Mouse (Mus musculus) forebrain, embryonic 12.5 days (tissue): ENCODE measurements at regions not wholly inside any gene's neighbourhood (a gene's known extent, or its start where the extent isn't known, plus 50 kb on each side); places are given as distances from the start of the nearest gene placed in this dataset.

Source experiments
- ATAC-seq: fragments of 200-750 bp; cut with Nextera tagmentation; 2 replicates; pipeline ENCODE4 v1.8.0; 2017; ENCODE audit warnings: moderate TSS enrichment; ENCODE audit not compliant: low FRiP score
- H3K27ac ChIP-seq: fragments of 300-500 bp; sonication (generic); 2 replicates; pipeline ENCODE4 v1.5.1; 2016; ENCODE audit warnings: mild to moderate bottlenecking
- H3K27me3 ChIP-seq: fragments of 300-500 bp; sonication (generic); 2 replicates; pipeline ENCODE4 v1.6.1; 2016; ENCODE audit warnings: mild to moderate bottlenecking
- H3K36me3 ChIP-seq: fragments of 300-500 bp; sonication (generic); replicated peaks from 2 replicates; pipeline ENCODE4 v1.6.1; 2016; ENCODE audit warnings: mild to moderate bottlenecking
- H3K4me1 ChIP-seq: fragments of 300-500 bp; sonication (generic); 2 replicates; pipeline ENCODE4 v1.6.1; 2016
- H3K4me2 ChIP-seq: fragments of 300-500 bp; sonication (generic); 2 replicates; pipeline ENCODE4 v1.6.1; 2016; ENCODE audit warnings: mild to moderate bottlenecking, moderate library complexity
- H3K4me3 ChIP-seq: fragments of 300-500 bp; sonication (generic); replicated peaks from 2 replicates; pipeline ENCODE4 v1.5.1; 2016; ENCODE audit warnings: mild to moderate bottlenecking
- H3K9ac ChIP-seq: fragments of 300-500 bp; sonication (generic); 2 replicates; pipeline ENCODE4 v1.6.1; 2016; ENCODE audit warnings: mild to moderate bottlenecking
- H3K9me3 ChIP-seq: fragments of 300-500 bp; sonication (generic); 2 replicates; pipeline ENCODE4 v1.6.1; 2016
- WGBS: fragments of 180-500 bp; shearing (Covaris S2); methylation state at CpG from one replicate; pipeline ENCODE4 v1.1.7; 2016; 5-methylcytosine and 5-hydroxymethylcytosine counted together

GRCm38 (mm10) chr8:90692516-90692915 lies 124.7 kb downstream of the Gm19935 start:
- H3K4me3 ChIP-seq, result no peak overlapping the region
- 92% methylated on average over 3 of the region's 3 CpGs for WGBS
- no peak for ATAC-seq
- no peaks in the 10 kb centered on the region for H3K27me3 ChIP-seq
- H3K36me3 ChIP-seq, result no peaks in the 10 kb centered on the region
- no peaks in the 10 kb centered on the region for H3K4me1 ChIP-seq
- no peaks in the 10 kb centered on the region for H3K9me3 ChIP-seq
- no peak overlapping the region for H3K4me2 ChIP-seq
- H3K27ac ChIP-seq, result no peak overlapping the region
- no peak overlapping the region for H3K9ac ChIP-seq

- ATAC-seq, result no peak
- H3K4me2 ChIP-seq, result no peak overlapping the region
- no peak overlapping the region for H3K4me3 ChIP-seq
These were observed 132.1 kb downstream of the Gm19935 start for GRCm38 (mm10) chr8:90685076-90685475.

GRCm38 (mm10) chr8:90670471-90671057 lies 146.6 kb downstream of the Gm19935 start:
- peak; percentile 72 for ATAC-seq
- H3K27me3 ChIP-seq, result peaks cover 4% of the 10 kb centered on the region; the same call in 1 of the 2 replicates
- H3K9me3 ChIP-seq, result 0 out of 2 replicates have a peak, but pooled peaks cover 5% of the 10 kb centered on the region
- H3K4me3 ChIP-seq, result peak overlapping the region; percentile 26
- H3K4me2 ChIP-seq, result peak overlapping the region; percentile 54
- peaks cover 22% of the 10 kb centered on the region for H3K4me1 ChIP-seq
- H3K9ac ChIP-seq, result 0 out of 2 replicates have a peak overlapping the region, but pooled peaks have one; percentile 25
- H3K27ac ChIP-seq, result peak overlapping the region; percentile 65
- H3K36me3 ChIP-seq, result no peaks in the 10 kb centered on the region
- WGBS, result 0% methylated on average over 14 of the region's 14 CpGs

More at GRCm38 (mm10) chr8:90685076-90685475, 132.1 kb downstream of the Gm19935 start:
- Histone ChIP-seq H3K27me3 (no peaks in the 10 kb centered on the region), H3K9ac (no peak overlapping the region), H3K27ac (no peak overlapping the region), H3K4me1 (no peaks in the 10 kb centered on the region), H3K36me3 (no peaks in the 10 kb centered on the region), H3K9me3 (no peaks in the 10 kb centered on the region)
- WGBS, result 92% methylated on average over 2 of the region's 2 CpGs

- H3K36me3 ChIP-seq, result no peaks in the 10 kb centered on the region
- 0 out of 2 replicates have a peak, but pooled peaks cover 5% of the 10 kb centered on the region for H3K9me3 ChIP-seq
- no peak overlapping the region for H3K9ac ChIP-seq
- H3K4me2 ChIP-seq, result no peak overlapping the region
- no peak overlapping the region for H3K27ac ChIP-seq
- 32% methylated on average over 9 of the region's 9 CpGs for WGBS
- H3K4me3 ChIP-seq, result no peak overlapping the region
- ATAC-seq, result no peak
- H3K27me3 ChIP-seq, result peaks cover 4% of the 10 kb centered on the region; the same call in 1 of the 2 replicates
- H3K4me1 ChIP-seq, result peaks cover 22% of the 10 kb centered on the region
These were observed 147.8 kb downstream of the Gm19935 start for GRCm38 (mm10) chr8:90669396-90669795.

- H3K9me3 ChIP-seq, result peaks cover 10% of the 10 kb centered on the region; the same call in 1 of the 2 replicates
- H3K27me3 ChIP-seq, result no peaks in the 10 kb centered on the region
- 14% methylated on average over 3 of the region's 3 CpGs for WGBS
- peaks cover 23% of the 10 kb centered on the region for H3K4me1 ChIP-seq
- no peak overlapping the region for H3K4me3 ChIP-seq
- no peak overlapping the region for H3K9ac ChIP-seq
- H3K4me2 ChIP-seq, result no peak overlapping the region
- no peak overlapping the region for H3K27ac ChIP-seq
- peak; percentile 49; the same call in 1 of the 2 replicates for ATAC-seq
- H3K36me3 ChIP-seq, result no peaks in the 10 kb centered on the region
These were observed 158.1 kb downstream of the Gm19935 start for GRCm38 (mm10) chr8:90659066-90659465.

GRCm38 (mm10) chr8:90657641-90658051 lies 159.5 kb downstream of the Gm19935 start:
- ATAC-seq, result 0 out of 2 replicates have a peak, but pooled peaks have one; percentile 9
- H3K4me2 ChIP-seq, result no peak overlapping the region

GRCm38 (mm10) chr8:90657116-90657515 lies 160.1 kb downstream of the Gm19935 start:
- Histone ChIP-seq H3K4me2 (no peak overlapping the region), H3K36me3 (no peaks in the 10 kb centered on the region), H3K27ac (no peak overlapping the region), H3K9me3 (peaks cover 7% of the 10 kb centered on the region; the same call in 1 of the 2 replicates), H3K27me3 (no peaks in the 10 kb centered on the region), H3K4me3 (no peak overlapping the region), H3K4me1 (peaks cover 23% of the 10 kb centered on the region), H3K9ac (no peak overlapping the region)
- 32% methylated on average over 5 of the region's 5 CpGs for WGBS
- 0 out of 2 replicates have a peak, but pooled peaks have one; percentile 14 for ATAC-seq

More at GRCm38 (mm10) chr8:90657641-90658051, 159.5 kb downstream of the Gm19935 start:
- Histone ChIP-seq H3K36me3 (no peaks in the 10 kb centered on the region), H3K27me3 (no peaks in the 10 kb centered on the region), H3K4me3 (no peak overlapping the region), H3K27ac (no peak overlapping the region), H3K9ac (no peak overlapping the region), H3K4me1 (peaks cover 23% of the 10 kb centered on the region), H3K9me3 (peaks cover 10% of the 10 kb centered on the region; the same call in 1 of the 2 replicates)
- 10% methylated on average over 7 of the region's 7 CpGs for WGBS

GRCm38 (mm10) chr8:90656436-90657090 lies 160.6 kb downstream of the Gm19935 start:
- Histone ChIP-seq H3K27ac (no peak overlapping the region), H3K9me3 (peaks cover 2% of the 10 kb centered on the region; the same call in 1 of the 2 replicates), H3K4me1 (peaks cover 23% of the 10 kb centered on the region), H3K4me3 (no peak overlapping the region), H3K27me3 (no peaks in the 10 kb centered on the region), H3K4me2 (no peak overlapping the region), H3K36me3 (no peaks in the 10 kb centered on the region), H3K9ac (no peak overlapping the region)
- no peak for ATAC-seq
- WGBS, result 51% methylated on average over 5 of the region's 5 CpGs

- H3K4me1 ChIP-seq, result peaks cover 23% of the 10 kb centered on the region
These were observed 162.4 kb downstream of the Gm19935 start for GRCm38 (mm10) chr8:90654786-90655185.

GRCm38 (mm10) chr8:90642392-90642791 lies 174.8 kb downstream of the Gm19935 start:
- Histone ChIP-seq H3K4me2 (no peak overlapping the region), H3K4me1 (peaks cover 7% of the 10 kb centered on the region), H3K9ac (no peak overlapping the region), H3K36me3 (no peaks in the 10 kb centered on the region), H3K9me3 (0 out of 2 replicates have a peak, but pooled peaks cover 6% of the 10 kb centered on the region), H3K27me3 (no peaks in the 10 kb centered on the region), H3K27ac (no peak overlapping the region), H3K4me3 (no peak overlapping the region)
- no peak for ATAC-seq
- WGBS, result 55% methylated on average over 6 of the region's 6 CpGs

More at GRCm38 (mm10) chr8:90654786-90655185, 162.4 kb downstream of the Gm19935 start:
- Histone ChIP-seq H3K4me3 (no peak overlapping the region), H3K36me3 (no peaks in the 10 kb centered on the region), H3K27ac (no peak overlapping the region), H3K9ac (no peak overlapping the region), H3K27me3 (no peaks in the 10 kb centered on the region), H3K4me2 (no peak overlapping the region), H3K9me3 (no peaks in the 10 kb centered on the region)
- 98% methylated on average over 2 of the region's 2 CpGs for WGBS
- ATAC-seq, result no peak

GRCm38 (mm10) chr8:90636770-90637169 lies 180.4 kb downstream of the Gm19935 start:
- ATAC-seq, result no peak
- H3K4me2 ChIP-seq, result no peak overlapping the region
- no peak overlapping the region for H3K27ac ChIP-seq
- 80% methylated on average over 7 of the region's 7 CpGs for WGBS
- no peaks in the 10 kb centered on the region for H3K36me3 ChIP-seq
- H3K27me3 ChIP-seq, result no peaks in the 10 kb centered on the region
- peaks cover 11% of the 10 kb centered on the region; the same call in 1 of the 2 replicates for H3K4me1 ChIP-seq
- no peaks in the 10 kb centered on the region for H3K9me3 ChIP-seq
- no peak overlapping the region for H3K4me3 ChIP-seq
- no peak overlapping the region for H3K9ac ChIP-seq

GRCm38 (mm10) chr8:90635766-90636492 lies 181.3 kb downstream of the Gm19935 start:
- H3K27me3 ChIP-seq, result no peaks in the 10 kb centered on the region
- peak; percentile 92 for ATAC-seq
- H3K9ac ChIP-seq, result no peak overlapping the region
- no peaks in the 10 kb centered on the region for H3K9me3 ChIP-seq
- peaks cover 11% of the 10 kb centered on the region; the same call in 1 of the 2 replicates for H3K4me1 ChIP-seq
- WGBS, result 48% methylated on average over 7 of the region's 7 CpGs
- H3K27ac ChIP-seq, result 0 out of 2 replicates have a peak overlapping the region, but pooled peaks have one; percentile 26
- H3K4me3 ChIP-seq, result no peak overlapping the region
- H3K4me2 ChIP-seq, result no peak overlapping the region
- no peaks in the 10 kb centered on the region for H3K36me3 ChIP-seq
